Mouse (Mus musculus): ENCODE data around the gene Zfp710.

- no peak for TF ChIP-seq GATA1 (IDR thresholded peaks at IDR 0.05; ENCODE audit: low read length)
- TF ChIP-seq TAL1 (IDR thresholded peaks at IDR 0.05; ENCODE audit: low read length) = no peak
Observed at GRCm38 (mm10) chr7:80116158-80116557, 91.5 kb downstream of the Zfp710 start.
